Mouse (Mus musculus) myocyte (in vitro differentiated cells): ENCODE measurements around the gene Metap1. TPM values are rescaled to one million over a fixed set of nuclear protein-coding genes. Genes with fewer than 3 reads are reported as not detected.

Experiments
- H3K27me3 ChIP-seq: one replicate; pipeline ENCODE4 v1.6.1; 2011; ENCODE audit not compliant: control insufficient read depth, insufficient read depth, insufficient read length
- H3K36me3 ChIP-seq: one replicate; pipeline ENCODE4 v1.6.1; 2011; ENCODE audit not compliant: control insufficient read depth, insufficient read depth
- H3K4me2 ChIP-seq: one replicate; pipeline ENCODE4 v1.6.1; 2011; ENCODE audit warnings: low read depth, control low read depth
- H3K4me3 ChIP-seq: one replicate; pipeline ENCODE4 v1.5.1; 2011; ENCODE audit warnings: mild to moderate bottlenecking, control low read depth, moderate library complexity
- H3K79me2 ChIP-seq: one replicate; pipeline ENCODE4 v1.6.1; 2011; ENCODE audit not compliant: control insufficient read depth, insufficient read depth
- H3ac ChIP-seq: one replicate; pipeline ENCODE4 v1.6.1; 2011; ENCODE audit not compliant: control insufficient read depth, insufficient read length
- CEBPB ChIP-seq: IDR thresholded peaks from 2 replicates; pipeline ENCODE4 v1.6.1; 2011; ENCODE audit warnings: mild to moderate bottlenecking, moderate library complexity; ENCODE audit not compliant: poor library complexity, insufficient read depth, severe bottlenecking
- E2F4 ChIP-seq: IDR thresholded peaks from one replicate; pipeline ENCODE4 v1.6.1; 2011; ENCODE audit warnings: mild to moderate bottlenecking, control low read depth, moderate library complexity; ENCODE audit not compliant: insufficient read depth
- MAX ChIP-seq: IDR thresholded peaks from one replicate; pipeline ENCODE4 v1.6.1; 2011; ENCODE audit warnings: low read depth, mild to moderate bottlenecking, control low read depth
- MYOD1 ChIP-seq, 3 experiments: IDR thresholded peaks; one replicate each; pipeline ENCODE4 v1.6.1; 2011; ENCODE audit warnings: control low read depth in 2 of 3, low read depth in 2 of 3, mild to moderate bottlenecking in 2 of 3, moderate library complexity in 1 of 3; ENCODE audit not compliant: insufficient read length in 2 of 3, control insufficient read depth in 1 of 3
- MYOG ChIP-seq, 3 experiments: IDR thresholded peaks; one replicate each; pipeline ENCODE4 v1.6.1; 2011; ENCODE audit warnings: control low read depth in 2 of 3, low read depth in 2 of 3, mild to moderate bottlenecking in 2 of 3; ENCODE audit not compliant: insufficient read length in 2 of 3, control insufficient read depth in 1 of 3, insufficient read depth in 1 of 3
- POLR2A ChIP-seq: IDR thresholded peaks from one replicate; pipeline ENCODE4 v1.6.1; 2011; ENCODE audit warnings: low read depth, mild to moderate bottlenecking, control low read depth, moderate library complexity; ENCODE audit not compliant: insufficient read length
- POLR2AphosphoS2 ChIP-seq: IDR thresholded peaks from one replicate; pipeline ENCODE4 v1.6.1; 2011; ENCODE audit warnings: low read depth, control low read depth; ENCODE audit not compliant: insufficient read length
- REST ChIP-seq: IDR thresholded peaks from one replicate; pipeline ENCODE4 v1.6.1; 2011; ENCODE audit warnings: mild to moderate bottlenecking, control low read depth, moderate library complexity; ENCODE audit not compliant: insufficient read depth, insufficient read length
- SRF ChIP-seq: IDR thresholded peaks from one replicate; pipeline ENCODE4 v1.6.1; 2011; ENCODE audit warnings: low read depth; ENCODE audit not compliant: control insufficient read depth, insufficient read length
- TCF12 ChIP-seq: IDR thresholded peaks from one replicate; pipeline ENCODE4 v1.6.1; 2011; ENCODE audit warnings: mild to moderate bottlenecking, control low read depth; ENCODE audit not compliant: poor library complexity, insufficient read depth, severe bottlenecking
- TCF3 ChIP-seq: IDR thresholded peaks from one replicate; pipeline ENCODE4 v1.6.1; 2011; ENCODE audit warnings: low read depth, control low read depth; ENCODE audit not compliant: insufficient read length
- USF1 ChIP-seq: IDR thresholded peaks from one replicate; pipeline ENCODE4 v1.6.1; 2011; ENCODE audit warnings: low read depth, mild to moderate bottlenecking, control low read depth, moderate library complexity
- polyA plus RNA-seq: library from polyadenylated mRNA; unstranded; fragments of >200 nt; fragmentation: generic; extraction: Trizol; gene quantifications from one replicate; pipeline ENCODE4 v1.2.1, GENCODE M21; 2012; ENCODE audit warnings: missing spikeins

The Metap1 gene
- polyA plus RNA-seq, 1 experiment = 29.0 TPM

- Histone ChIP-seq H3ac (no peak overlapping the region), H3K36me3 (peaks cover 35% of the 10 kb centered on the region), H3K4me3 (no peak overlapping the region), H3K4me2 (no peak overlapping the region), H3K27me3 (no peaks in the 10 kb centered on the region), H3K79me2 (no peaks in the 10 kb centered on the region)
- TF ChIP-seq SRF (no peak), E2F4 (no peak), MAX (no peak), MYOG (IDR thresholded peaks at IDR 0.05; ENCODE audit: control insufficient read depth in 1 of 3, insufficient read depth in 1 of 3, insufficient read length in 2 of 3, low read depth in 2 of 3) (no peak), USF1 (no peak), REST (no peak), POLR2A (no peak), CEBPB (no peak), POLR2AphosphoS2 (no peak), TCF12 (no peak), MYOD1 (IDR thresholded peaks at IDR 0.05; ENCODE audit: control insufficient read depth in 1 of 3, insufficient read length in 2 of 3, low read depth in 2 of 3) (no peak)
Measured at GRCm38 (mm10) chr3:138463137-138463536, 26.2 kb downstream of the Metap1 start.

GRCm38 (mm10) chr3:138461832-138462231, 27.5 kb downstream of the Metap1 start:
- no peak overlapping the region for H3K4me2 ChIP-seq
- peaks cover 39% of the 10 kb centered on the region for H3K36me3 ChIP-seq
- H3K79me2 ChIP-seq = no peaks in the 10 kb centered on the region
- no peaks in the 10 kb centered on the region for H3K27me3 ChIP-seq
- no peak overlapping the region for H3ac ChIP-seq
- TF ChIP-seq TCF3 (no peak), REST (no peak), CEBPB (no peak), E2F4 (no peak), USF1 (no peak), POLR2AphosphoS2 (no peak), POLR2A (no peak), MYOD1 (IDR thresholded peaks at IDR 0.05; ENCODE audit: control insufficient read depth in 1 of 3, insufficient read length in 2 of 3, low read depth in 2 of 3) (no peak), TCF12 (no peak), MAX (no peak), MYOG (IDR thresholded peaks at IDR 0.05; ENCODE audit: control insufficient read depth in 1 of 3, insufficient read depth in 1 of 3, insufficient read length in 2 of 3, low read depth in 2 of 3) (no peak), SRF (no peak)
- H3K4me3 ChIP-seq = no peak overlapping the region

GRCm38 (mm10) chr3:138460260-138460659, 29.1 kb downstream of the Metap1 start:
- H3K4me2 ChIP-seq = no peak overlapping the region
- H3ac ChIP-seq = no peak overlapping the region
- no peak for TF ChIP-seq REST
- H3K79me2 ChIP-seq = no peaks in the 10 kb centered on the region
- no peaks in the 10 kb centered on the region for H3K27me3 ChIP-seq
- H3K4me3 ChIP-seq = no peak overlapping the region
- peaks cover 48% of the 10 kb centered on the region for H3K36me3 ChIP-seq

GRCm38 (mm10) chr3:138458441-138458840, 30.9 kb downstream of the Metap1 start:
- Histone ChIP-seq H3K27me3 (no peaks in the 10 kb centered on the region), H3K36me3 (peaks cover 60% of the 10 kb centered on the region), H3K4me2 (no peak overlapping the region), H3K79me2 (no peaks in the 10 kb centered on the region), H3ac (no peak overlapping the region), H3K4me3 (no peak overlapping the region)
- TF ChIP-seq POLR2AphosphoS2 = no peak
- no peak for TF ChIP-seq CEBPB
- no peak for TF ChIP-seq TCF3
- TF ChIP-seq MYOG (IDR thresholded peaks at IDR 0.05; ENCODE audit: control insufficient read depth in 1 of 3, insufficient read depth in 1 of 3, insufficient read length in 2 of 3, low read depth in 2 of 3) = no peak
- TF ChIP-seq SRF = no peak
- no peak for TF ChIP-seq POLR2A
- TF ChIP-seq TCF12 = no peak
- TF ChIP-seq MAX = no peak
- TF ChIP-seq REST = no peak
- TF ChIP-seq E2F4 = no peak
- no peak for TF ChIP-seq MYOD1 (IDR thresholded peaks at IDR 0.05; ENCODE audit: control insufficient read depth in 1 of 3, insufficient read length in 2 of 3, low read depth in 2 of 3)

- Histone ChIP-seq H3K4me3 (no peak overlapping the region), H3K4me2 (no peak overlapping the region), H3K79me2 (no peaks in the 10 kb centered on the region), H3K36me3 (peaks cover 63% of the 10 kb centered on the region), H3ac (no peak overlapping the region), H3K27me3 (no peaks in the 10 kb centered on the region)
- TF ChIP-seq MYOG (IDR thresholded peaks at IDR 0.05; ENCODE audit: control insufficient read depth in 1 of 3, insufficient read depth in 1 of 3, insufficient read length in 2 of 3, low read depth in 2 of 3) (no peak), TCF3 (no peak), USF1 (no peak), MAX (no peak), MYOD1 (IDR thresholded peaks at IDR 0.05; ENCODE audit: control insufficient read depth in 1 of 3, insufficient read length in 2 of 3, low read depth in 2 of 3) (no peak), POLR2AphosphoS2 (no peak), POLR2A (no peak), CEBPB (no peak), TCF12 (no peak), E2F4 (no peak), REST (no peak), SRF (no peak)
Measured at GRCm38 (mm10) chr3:138454711-138455435, 34.4 kb downstream of the Metap1 start.
